Mouse (Mus musculus) testis, adult 2 months (tissue): ENCODE results near the gene Shisa8.

Source experiments
- CTCF ChIP-seq: fragments of 200-500 bp; IDR thresholded peaks from 2 replicates; pipeline ENCODE4 v1.5.1; 2012; ENCODE audit warnings: low read depth, mild to moderate bottlenecking, inconsistent platforms, low read length, moderate library complexity; ENCODE audit not compliant: control insufficient read depth, insufficient read depth, insufficient replicate concordance
- POLR2A ChIP-seq: fragments of 200-500 bp; IDR thresholded peaks from 2 replicates; pipeline ENCODE4 v1.6.1; 2012; ENCODE audit warnings: low read depth, mild to moderate bottlenecking, inconsistent platforms, low read length, moderate library complexity; ENCODE audit not compliant: control insufficient read depth

DNA sequence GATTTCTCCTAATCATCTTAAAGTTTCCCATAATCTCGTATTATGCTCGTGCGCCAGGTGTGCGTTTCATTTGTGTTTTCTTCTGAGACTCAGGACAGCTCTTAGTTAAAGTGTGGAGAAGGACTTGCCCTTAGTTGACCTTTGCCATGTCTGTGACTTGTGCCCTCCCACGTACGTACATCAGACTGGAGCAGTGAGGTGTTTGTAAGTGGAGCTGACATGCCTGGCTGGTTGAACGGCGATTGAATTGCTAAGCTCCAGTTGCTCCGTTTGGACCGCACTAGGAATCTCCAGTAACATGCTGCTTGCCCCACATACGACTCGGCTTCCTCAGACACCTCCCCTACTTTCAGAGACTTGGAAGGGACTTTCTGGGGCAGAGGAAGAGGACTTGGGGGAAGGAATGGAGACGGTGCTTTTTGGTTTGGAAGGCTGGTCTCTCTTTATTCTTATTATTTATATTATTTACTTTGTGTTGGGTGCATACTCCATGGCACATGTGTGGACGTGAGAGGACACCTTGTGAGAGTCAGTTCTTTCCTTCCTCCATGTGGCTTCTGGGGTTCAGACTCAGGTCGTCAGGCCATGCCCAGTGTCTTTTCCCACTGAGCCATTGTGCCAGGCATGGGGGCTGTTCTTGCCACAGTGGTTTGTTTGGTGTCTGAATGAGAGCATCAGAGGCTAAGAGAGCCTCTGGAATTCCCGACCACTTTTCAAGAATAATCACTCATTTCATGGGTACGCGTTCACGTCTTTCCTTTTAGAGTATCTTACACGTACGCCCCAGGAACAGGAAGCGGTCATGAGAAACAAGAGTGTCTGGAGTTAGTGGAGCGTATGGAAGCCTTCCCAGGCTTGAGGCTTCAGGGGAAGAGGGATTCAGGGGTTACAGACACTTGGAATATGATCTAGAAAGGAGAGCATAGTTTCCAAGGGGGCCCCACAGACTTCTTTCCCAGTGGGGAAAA lies 45.1 kb downstream of the Shisa8 start:
- no peak for TF ChIP-seq CTCF
- TF ChIP-seq POLR2A, result no peak
